Mouse (Mus musculus) heart, embryonic 13.5 days (tissue): Measurements from ENCODE around the gene Mrpl42. TPM values are rescaled to one million over a fixed set of nuclear protein-coding genes. Genes with fewer than 3 reads are reported as not detected.

Experiments used
- ATAC-seq: fragments of 200-750 bp; cut with Nextera tagmentation; 2 replicates; pipeline ENCODE4 v1.8.0; 2017; ENCODE audit warnings: moderate TSS enrichment; ENCODE audit not compliant: insufficient number of reproducible peaks, low FRiP score, low TSS enrichment; ENCODE audit errors: extremely low read depth
- H3K27ac ChIP-seq: fragments of 300-500 bp; sonication (generic); replicated peaks from 2 replicates; pipeline ENCODE4 v1.5.1; 2015; ENCODE audit warnings: moderate library complexity, mild to moderate bottlenecking, inconsistent platforms
- H3K27me3 ChIP-seq: fragments of 300-500 bp; sonication (generic); replicated peaks from 2 replicates; pipeline ENCODE4 v1.6.1; 2015; ENCODE audit warnings: mild to moderate bottlenecking, inconsistent platforms
- H3K36me3 ChIP-seq: fragments of 300-500 bp; sonication (generic); 2 replicates; pipeline ENCODE4 v1.6.1; 2015; ENCODE audit warnings: mild to moderate bottlenecking, inconsistent platforms
- H3K4me1 ChIP-seq: fragments of 300-500 bp; sonication (generic); 2 replicates; pipeline ENCODE4 v1.6.1; 2015; ENCODE audit warnings: inconsistent platforms
- H3K4me2 ChIP-seq: fragments of 300-500 bp; sonication (generic); 2 replicates; pipeline ENCODE4 v1.6.1; 2015; ENCODE audit warnings: inconsistent platforms, mild to moderate bottlenecking, moderate library complexity
- H3K4me3 ChIP-seq: fragments of 300-500 bp; sonication (generic); 2 replicates; pipeline ENCODE4 v1.5.1; 2015; ENCODE audit warnings: moderate library complexity, mild to moderate bottlenecking, inconsistent platforms
- H3K9ac ChIP-seq: fragments of 300-500 bp; sonication (generic); 2 replicates; pipeline ENCODE4 v1.6.1; 2015; ENCODE audit warnings: inconsistent platforms, mild to moderate bottlenecking, moderate library complexity
- H3K9me3 ChIP-seq: fragments of 300-500 bp; sonication (generic); 2 replicates; pipeline ENCODE4 v1.6.1; 2016; ENCODE audit warnings: inconsistent platforms
- WGBS: fragments of 180-500 bp; shearing (Covaris S2); methylation state at CpG from one replicate; pipeline ENCODE4 v1.1.7; 2015; ENCODE audit warnings: mixed read lengths; 5-methylcytosine and 5-hydroxymethylcytosine counted together
- polyA plus RNA-seq: library from polyadenylated mRNA; unstranded; fragments of >200 nt; fragmentation: Nextera tagmentation; extraction: Ambion mirVana; gene quantifications from 2 replicates; pipeline ENCODE4 v1.2.1, GENCODE M21; 2015

Gene Mrpl42
- polyA plus RNA-seq, 1 experiment from 2014 or later: 542 TPM

GRCm38 (mm10) chr10:95514656-95515292, 13.0 kb upstream of the Mrpl42 start, which contains the start of gene Ube2n:
Gene Ube2n (plus strand): TSS chr10:95515145.
- H3K4me2 ChIP-seq: peak within 1 kb of the TSS; percentile 80
- under 1% methylated on average over 81 of the region's 81 CpGs for WGBS
- H3K36me3 ChIP-seq: peaks cover 19% of the 10 kb centered on the region
- H3K9ac ChIP-seq: peak within 1 kb of the TSS; percentile 98
- peak; percentile 93 for ATAC-seq
- no peaks in the 10 kb centered on the region for H3K27me3 ChIP-seq
- H3K27ac ChIP-seq: peak within 1 kb of the TSS; percentile 99
- peak within 1 kb of the TSS; percentile 94 for H3K4me3 ChIP-seq
- H3K4me1 ChIP-seq: peaks cover 38% of the 10 kb centered on the region
- no peaks in the 10 kb centered on the region for H3K9me3 ChIP-seq

- H3K27ac ChIP-seq: peak overlapping the region; percentile 99
- peak overlapping the region; percentile 98 for H3K9ac ChIP-seq
- H3K4me1 ChIP-seq: peaks cover 30% of the 10 kb centered on the region
- peaks cover 14% of the 10 kb centered on the region for H3K36me3 ChIP-seq
- 36% methylated on average over 15 of the region's 15 CpGs for WGBS
- ATAC-seq: no peak
- H3K9me3 ChIP-seq: no peaks in the 10 kb centered on the region
- peak overlapping the region; percentile 94 for H3K4me3 ChIP-seq
- peak overlapping the region; percentile 80 for H3K4me2 ChIP-seq
- H3K27me3 ChIP-seq: no peaks in the 10 kb centered on the region
Measured at GRCm38 (mm10) chr10:95513768-95514556, 12.2 kb upstream of the Mrpl42 start.

- Histone ChIP-seq H3K9me3 (no peaks in the 10 kb centered on the region), H3K27ac (no peak overlapping the region), H3K4me1 (peaks cover 18% of the 10 kb centered on the region), H3K9ac (no peak overlapping the region), H3K27me3 (no peaks in the 10 kb centered on the region), H3K4me2 (no peak overlapping the region), H3K36me3 (peaks cover 8% of the 10 kb centered on the region), H3K4me3 (no peak overlapping the region)
- WGBS: 86% methylated on average over 8 of the region's 8 CpGs
- no peak for ATAC-seq
Measured at GRCm38 (mm10) chr10:95512635-95513034, 10.9 kb upstream of the Mrpl42 start.

- Histone ChIP-seq H3K4me1 (peaks cover 6% of the 10 kb centered on the region), H3K27ac (no peak overlapping the region), H3K9ac (no peak overlapping the region), H3K4me3 (no peak overlapping the region), H3K9me3 (no peaks in the 10 kb centered on the region), H3K4me2 (no peak overlapping the region), H3K36me3 (no peaks in the 10 kb centered on the region), H3K27me3 (no peaks in the 10 kb centered on the region)
- 64% methylated on average over 3 of the region's 3 CpGs for WGBS
- ATAC-seq: no peak
Measured at GRCm38 (mm10) chr10:95509263-95509662, 7.5 kb upstream of the Mrpl42 start.

- H3K36me3 ChIP-seq: no peaks in the 10 kb centered on the region
- no peaks in the 10 kb centered on the region for H3K27me3 ChIP-seq
- 70% methylated on average over 6 of the region's 6 CpGs for WGBS
- no peak overlapping the region for H3K27ac ChIP-seq
- H3K4me3 ChIP-seq: no peak overlapping the region
- no peak overlapping the region for H3K9ac ChIP-seq
- no peak for ATAC-seq
- peaks cover 4% of the 10 kb centered on the region for H3K4me1 ChIP-seq
- H3K9me3 ChIP-seq: no peaks in the 10 kb centered on the region
- no peak overlapping the region for H3K4me2 ChIP-seq
Measured at GRCm38 (mm10) chr10:95508793-95509192, 7.1 kb upstream of the Mrpl42 start.

GRCm38 (mm10) chr10:95508126-95508525, 6.4 kb upstream of the Mrpl42 start:
- H3K4me2 ChIP-seq: no peak overlapping the region
- ATAC-seq: no peak
- H3K4me3 ChIP-seq: no peak overlapping the region
- H3K27ac ChIP-seq: no peak overlapping the region
- H3K27me3 ChIP-seq: no peaks in the 10 kb centered on the region
- no peak overlapping the region for H3K9ac ChIP-seq
- H3K36me3 ChIP-seq: no peaks in the 10 kb centered on the region
- peaks cover 3% of the 10 kb centered on the region; the same call in 1 of the 2 replicates for H3K4me1 ChIP-seq
- WGBS: 83% methylated on average over 8 of the region's 8 CpGs
- no peaks in the 10 kb centered on the region for H3K9me3 ChIP-seq

- 10% methylated on average over 1 of the region's 1 CpGs for WGBS
- H3K27me3 ChIP-seq: no peaks in the 10 kb centered on the region
- H3K9me3 ChIP-seq: no peaks in the 10 kb centered on the region
- H3K4me3 ChIP-seq: no peak overlapping the region
- no peak overlapping the region for H3K27ac ChIP-seq
- peaks cover 12% of the 10 kb centered on the region for H3K4me1 ChIP-seq
- no peak overlapping the region for H3K9ac ChIP-seq
- ATAC-seq: no peak
- H3K4me2 ChIP-seq: no peak overlapping the region
- H3K36me3 ChIP-seq: no peaks in the 10 kb centered on the region
Measured at GRCm38 (mm10) chr10:95504341-95504740, 2.6 kb upstream of the Mrpl42 start.

- Histone ChIP-seq H3K4me2 (no peak overlapping the region), H3K4me1 (peaks cover 12% of the 10 kb centered on the region), H3K27me3 (no peaks in the 10 kb centered on the region), H3K36me3 (peaks cover 5% of the 10 kb centered on the region), H3K4me3 (no peak overlapping the region), H3K9ac (no peak overlapping the region), H3K9me3 (no peaks in the 10 kb centered on the region), H3K27ac (no peak overlapping the region)
- ATAC-seq: no peak
- WGBS: 79% methylated on average over 14 of the region's 14 CpGs
Measured at GRCm38 (mm10) chr10:95503443-95504235, 1.9 kb upstream of the Mrpl42 start.

GRCm38 (mm10) chr10:95501033-95501432, 707 bp downstream of the Mrpl42 start:
- no peak for ATAC-seq
- no peaks in the 10 kb centered on the region for H3K9me3 ChIP-seq
- 1% methylated on average over 7 of the region's 7 CpGs for WGBS

GRCm38 (mm10) chr10:95494268-95494667, 7.5 kb downstream of the Mrpl42 start:
- ATAC-seq: no peak
- whole genome bisulfite sequencing: 86% methylated on average over 5 of the region's 5 CpGs
- Histone ChIP-seq H3K4me3 (no peak overlapping the region), H3K9me3 (peaks cover 11% of the 10 kb centered on the region), H3K36me3 (peaks cover 95% of the 10 kb centered on the region), H3K27me3 (no peaks in the 10 kb centered on the region), H3K27ac (no peak overlapping the region), H3K4me2 (no peak overlapping the region), H3K9ac (no peak overlapping the region), H3K4me1 (no peaks in the 10 kb centered on the region)

More at GRCm38 (mm10) chr10:95501033-95501432, 707 bp downstream of the Mrpl42 start:
- peak overlapping the region; percentile 86 for H3K4me3 ChIP-seq
- peaks cover 28% of the 10 kb centered on the region for H3K36me3 ChIP-seq
- H3K9ac ChIP-seq: peak overlapping the region; percentile 95
- peak overlapping the region; percentile 73 for H3K4me2 ChIP-seq
- peak overlapping the region; percentile 94 for H3K27ac ChIP-seq
- peaks cover 12% of the 10 kb centered on the region for H3K4me1 ChIP-seq
- H3K27me3 ChIP-seq: no peaks in the 10 kb centered on the region

GRCm38 (mm10) chr10:95489653-95490052, 12.1 kb downstream of the Mrpl42 start:
- no peak overlapping the region for H3K27ac ChIP-seq
- H3K4me3 ChIP-seq: no peak overlapping the region
- WGBS: 70% methylated on average over 2 of the region's 2 CpGs
- peaks cover 6% of the 10 kb centered on the region for H3K9me3 ChIP-seq
- H3K4me2 ChIP-seq: no peak overlapping the region
- H3K4me1 ChIP-seq: no peaks in the 10 kb centered on the region
- peaks cover 98% of the 10 kb centered on the region for H3K36me3 ChIP-seq
- no peak for ATAC-seq
- no peak overlapping the region for H3K9ac ChIP-seq
- H3K27me3 ChIP-seq: no peaks in the 10 kb centered on the region
